Mouse (Mus musculus): ENCODE results near the gene Gm8947. TPM values are rescaled to one million over a fixed set of nuclear protein-coding genes. Genes with fewer than 3 reads are reported as not detected.
"Not testable (repeated sequence)": the region's sequence is repeated elsewhere in the genome, so short reads cannot be mapped to it uniquely, and the experiment has no call there.

Gm8947 gene
- polyA plus RNA-seq, 1 experiment, result not detected

DNA sequence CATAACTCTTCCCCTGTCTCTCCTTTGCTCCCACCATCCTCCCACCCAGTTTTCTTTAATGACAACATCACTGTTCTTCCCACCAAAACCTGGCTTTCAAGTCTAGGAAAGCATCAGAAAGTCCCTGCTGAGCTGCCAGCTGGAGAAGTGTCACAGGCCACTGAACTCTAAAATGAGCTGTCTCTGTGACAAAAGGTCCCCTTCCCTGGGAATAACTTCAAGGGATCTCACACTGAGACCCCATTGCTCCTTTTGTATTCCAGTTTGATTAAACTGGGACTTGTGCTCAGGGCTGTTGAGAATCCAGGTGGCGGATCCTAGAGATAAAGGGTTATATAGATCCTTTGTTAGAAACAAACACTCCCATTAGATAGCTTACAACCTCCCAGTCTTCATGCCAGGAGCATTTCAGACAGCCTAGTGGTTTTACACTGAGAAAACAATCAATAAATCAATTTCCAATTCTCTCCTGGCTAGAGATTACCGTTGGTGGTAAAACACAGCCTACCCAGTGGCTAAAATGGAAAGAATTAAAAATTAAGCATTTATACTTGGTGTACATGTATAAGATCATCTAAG lies 13.6 kb upstream of the Gm8947 start:
- no peak for DNase-seq (ENCODE audit: extremely low spot score in 1 of 2, low spot score in 1 of 2)

DNA sequence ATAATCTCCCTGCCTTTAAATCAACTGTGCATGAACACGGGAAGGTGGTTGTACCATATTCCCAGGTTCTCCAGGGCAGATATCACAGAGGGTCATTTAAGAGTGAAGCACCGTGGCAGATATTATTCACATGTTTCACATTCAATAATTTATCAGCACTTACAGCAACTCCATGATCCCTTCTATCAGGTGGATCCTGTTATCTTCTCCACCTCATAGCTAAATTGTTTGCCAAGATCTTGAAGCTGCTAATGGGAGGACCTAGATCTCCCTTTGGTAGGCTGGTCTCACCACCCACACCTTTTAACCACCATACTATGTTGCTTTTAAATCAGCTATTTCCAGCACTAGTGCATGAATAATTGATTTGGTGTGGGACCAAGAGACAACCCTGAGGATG lies 12.0 kb upstream of the Gm8947 start:
- no peak for DNase-seq (ENCODE audit: extremely low spot score in 1 of 2, low spot score in 1 of 2)

DNA sequence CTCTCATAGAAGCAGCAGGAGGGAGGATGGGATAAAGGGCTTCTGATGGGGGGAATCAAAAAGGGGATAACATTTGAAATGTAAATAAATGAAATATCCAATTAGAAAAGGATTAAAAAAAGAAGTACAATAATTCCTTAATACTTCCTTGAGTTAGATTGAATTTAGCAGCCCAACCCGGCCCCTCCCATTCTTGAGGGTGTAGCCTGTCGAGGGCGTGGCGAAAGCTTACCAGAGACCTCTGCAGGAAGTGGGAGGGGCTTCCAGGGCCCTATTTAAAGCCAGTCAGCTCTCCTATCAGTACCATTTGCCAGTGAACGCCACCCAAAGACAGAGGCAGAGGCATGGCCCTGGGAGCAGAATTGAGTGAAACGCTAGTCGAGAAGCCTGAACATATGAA lies 9.9 kb upstream of the Gm8947 start, which contains the start of gene Gm47985:
Gm47985 (plus strand) TSS at position 272 of the 400 bp plus-strand sequence.
- DNase-seq (ENCODE audit: extremely low spot score in 1 of 2, low spot score in 1 of 2), result not testable (repeated sequence)

DNA sequence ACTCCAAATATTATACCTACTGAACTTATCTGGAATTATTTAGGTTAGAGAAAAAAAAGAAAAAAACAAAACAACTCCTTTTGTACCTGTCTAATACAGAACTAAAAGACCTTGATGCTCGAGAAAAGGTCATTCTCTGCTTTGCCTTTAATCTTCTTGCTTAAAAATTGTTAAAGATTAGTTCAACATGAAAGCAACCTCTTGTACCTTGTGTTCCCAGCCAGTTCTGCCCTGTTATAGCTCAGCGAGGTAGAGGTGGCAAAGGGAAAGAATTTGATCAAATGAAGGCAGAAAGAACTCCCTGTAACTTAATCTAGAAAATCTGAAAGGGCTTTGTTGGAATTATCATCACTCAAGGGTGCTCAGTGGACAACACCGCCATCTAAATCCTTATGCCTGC lies 6.0 kb upstream of the Gm8947 start:
- not testable (repeated sequence) for DNase-seq (ENCODE audit: extremely low spot score in 1 of 2, low spot score in 1 of 2)

DNA sequence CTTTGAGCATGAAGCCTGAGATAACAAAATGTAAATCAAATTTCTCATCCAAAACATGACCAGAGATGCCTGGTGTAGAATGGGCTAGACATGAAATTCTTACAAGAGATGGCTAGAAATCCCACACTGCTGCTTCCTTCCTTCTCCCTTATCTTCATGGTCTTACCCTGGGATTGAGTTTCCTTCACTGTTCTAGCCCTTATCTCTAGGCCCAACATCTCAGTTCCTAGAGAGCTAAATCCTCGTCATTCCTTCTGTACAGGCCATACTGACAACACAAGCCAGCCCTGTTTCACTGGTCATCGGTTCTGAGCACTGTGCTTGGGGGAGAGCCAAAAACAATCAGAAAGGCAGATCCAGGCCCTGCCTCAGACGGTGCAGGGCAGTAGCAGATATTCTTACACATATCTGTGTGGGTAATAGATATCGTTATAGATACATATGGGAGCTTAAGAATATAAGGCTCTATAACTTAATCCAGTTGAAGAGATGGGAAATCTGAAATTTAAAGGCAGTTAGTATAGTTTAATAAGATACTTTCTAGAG lies 5.2 kb upstream of the Gm8947 start:
- DNase-seq (ENCODE audit: extremely low spot score in 1 of 2, low spot score in 1 of 2), result not testable (repeated sequence)

DNA sequence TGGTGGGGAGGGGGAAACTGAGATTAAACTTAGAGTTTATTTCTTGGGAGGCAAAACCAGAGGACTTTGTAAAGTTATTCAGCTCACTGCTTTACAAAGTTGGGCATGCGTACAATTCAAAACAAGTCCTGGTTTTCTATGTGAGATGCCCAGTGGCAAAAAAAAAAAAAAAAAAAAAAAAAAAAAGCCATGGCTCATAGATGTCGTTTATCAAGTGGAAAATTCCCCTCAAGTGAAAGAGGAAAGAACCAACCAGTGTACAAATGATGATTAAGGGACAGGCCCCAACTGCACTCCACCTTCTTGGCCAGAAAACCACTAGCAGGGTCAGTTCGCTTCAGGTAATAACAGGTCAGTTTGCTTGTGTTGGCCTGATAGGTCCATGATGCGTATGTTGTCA lies 3.7 kb upstream of the Gm8947 start:
- no peak for DNase-seq (ENCODE audit: extremely low spot score in 1 of 2, low spot score in 1 of 2)

DNA sequence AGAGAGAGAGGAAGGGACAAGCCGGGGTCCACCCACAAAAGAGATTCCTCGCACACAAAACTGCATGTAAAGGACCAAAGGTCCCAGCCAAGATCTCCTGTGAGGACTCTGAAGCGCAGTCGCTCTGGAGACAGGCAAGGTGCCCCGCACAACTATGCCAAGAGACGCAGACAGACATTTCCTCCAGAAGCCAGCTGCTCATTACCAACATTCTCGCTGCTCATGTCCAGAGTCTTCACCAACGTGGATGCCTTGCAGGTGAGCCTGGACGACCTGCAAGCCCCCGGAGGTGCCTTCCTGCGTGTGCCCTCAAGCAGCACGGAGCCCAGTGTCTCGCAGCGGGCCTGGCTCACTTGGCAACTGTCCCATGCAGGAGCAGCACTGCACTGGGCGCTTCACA lies 563 bp downstream of the Gm8947 start:
- DNase-seq (ENCODE audit: extremely low spot score in 1 of 2, low spot score in 1 of 2), result not testable (repeated sequence)

DNA sequence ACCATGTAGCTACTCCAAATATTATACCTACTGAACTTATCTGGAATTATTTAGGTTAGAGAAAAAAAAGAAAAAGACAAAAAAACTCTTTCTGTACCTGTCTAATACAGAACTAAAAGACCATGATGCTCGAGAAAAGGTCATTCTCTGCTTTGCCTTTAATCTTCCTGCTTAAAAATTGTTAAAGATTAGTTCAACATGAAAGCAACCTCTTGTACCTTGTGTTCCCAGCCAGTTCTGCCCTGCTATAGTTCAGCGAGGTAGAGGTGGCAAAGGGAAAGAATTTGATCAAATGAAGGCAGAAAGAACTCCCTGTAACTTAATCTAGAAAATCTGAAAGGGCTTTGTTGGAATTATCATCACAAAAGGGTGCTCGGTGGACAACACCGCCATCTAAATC lies 3.8 kb downstream of the Gm8947 start:
- DNase-seq (ENCODE audit: extremely low spot score in 1 of 2, low spot score in 1 of 2), result not testable (repeated sequence)

DNA sequence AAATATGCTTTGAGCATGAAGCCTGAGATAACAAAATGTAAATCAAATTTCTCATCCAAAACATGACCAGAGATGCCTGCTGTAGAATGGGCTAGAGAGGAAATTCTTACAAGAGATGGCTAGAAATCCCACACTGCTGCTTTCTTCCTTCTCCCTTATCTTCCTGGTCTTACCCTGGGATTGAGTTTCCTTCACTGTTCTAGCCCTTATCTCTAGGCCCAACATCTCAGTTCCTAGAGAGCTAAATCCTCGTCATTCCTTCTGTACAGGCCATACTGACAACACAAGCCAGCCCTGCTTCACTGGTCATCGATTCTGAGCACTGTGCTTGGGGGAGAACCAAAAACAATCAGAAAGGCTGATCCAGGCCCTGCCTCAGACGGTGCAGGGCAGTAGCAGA lies 4.5 kb downstream of the Gm8947 start:
- DNase-seq (ENCODE audit: extremely low spot score in 1 of 2, low spot score in 1 of 2), result not testable (repeated sequence)

DNA sequence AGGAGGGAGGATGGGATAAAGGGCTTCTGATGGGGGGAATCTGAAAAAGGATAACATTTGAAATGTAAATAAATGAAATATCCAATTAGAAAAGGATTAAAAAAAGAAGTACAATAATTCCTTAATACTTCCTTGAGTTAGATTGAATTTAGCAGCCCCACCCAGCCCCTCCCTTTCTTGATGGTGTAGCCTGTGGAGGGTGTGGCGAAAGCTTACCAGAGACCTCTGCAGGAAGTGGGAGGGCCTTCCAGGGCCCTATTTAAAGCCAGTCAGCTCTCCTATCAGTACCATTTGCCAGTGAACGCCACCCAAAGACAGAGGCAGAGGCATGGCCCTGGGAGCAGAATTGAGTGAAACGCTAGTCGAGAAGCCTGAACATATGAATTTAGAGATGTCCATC lies 5.9 kb downstream of the Gm8947 start, which contains the start of gene Gm47995:
Gm47995 (plus strand) TSS at position 329 of the 400 bp plus-strand sequence.
- DNase-seq (ENCODE audit: extremely low spot score in 1 of 2, low spot score in 1 of 2), result not testable (repeated sequence)

DNA sequence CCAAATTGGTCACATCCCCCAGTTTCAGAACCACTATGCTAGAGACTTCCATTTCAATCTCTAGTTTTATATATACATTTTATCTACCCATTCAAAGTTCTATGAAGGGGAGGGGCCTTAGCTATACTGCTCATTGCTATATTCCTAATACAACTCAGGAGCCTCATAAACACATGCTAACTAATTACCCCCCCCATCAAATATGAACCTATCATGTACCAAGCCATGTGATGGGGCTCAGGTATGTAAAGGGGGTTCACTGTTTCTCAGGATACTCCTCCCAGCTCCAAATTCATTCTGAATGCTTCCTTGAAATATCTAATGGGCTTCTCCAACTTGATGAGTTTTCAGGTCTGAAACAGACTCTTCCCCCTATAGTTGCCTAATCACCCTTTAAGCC lies 8.4 kb downstream of the Gm8947 start:
- not testable (repeated sequence) for DNase-seq (ENCODE audit: extremely low spot score in 1 of 2, low spot score in 1 of 2)

DNA sequence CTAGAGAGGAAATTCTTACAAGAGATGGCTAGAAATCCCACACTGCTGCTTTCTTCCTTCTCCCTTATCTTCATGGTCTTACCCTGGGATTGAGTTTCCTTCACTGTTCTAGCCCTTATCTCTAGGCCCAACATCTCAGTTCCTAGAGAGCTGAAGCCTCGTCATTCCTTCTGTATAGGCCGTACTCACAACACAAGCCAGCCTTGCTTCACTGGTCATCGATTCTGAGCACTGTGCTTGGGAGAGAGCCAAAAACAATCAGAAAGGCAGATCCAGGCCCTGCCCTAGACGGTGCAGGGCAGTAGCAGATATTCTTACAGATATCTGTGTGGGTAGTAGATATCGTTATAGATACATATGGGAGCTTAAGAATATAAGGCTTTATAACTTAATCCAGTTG lies 10.6 kb downstream of the Gm8947 start:
- not testable (repeated sequence) for DNase-seq (ENCODE audit: extremely low spot score in 1 of 2, low spot score in 1 of 2)

DNA sequence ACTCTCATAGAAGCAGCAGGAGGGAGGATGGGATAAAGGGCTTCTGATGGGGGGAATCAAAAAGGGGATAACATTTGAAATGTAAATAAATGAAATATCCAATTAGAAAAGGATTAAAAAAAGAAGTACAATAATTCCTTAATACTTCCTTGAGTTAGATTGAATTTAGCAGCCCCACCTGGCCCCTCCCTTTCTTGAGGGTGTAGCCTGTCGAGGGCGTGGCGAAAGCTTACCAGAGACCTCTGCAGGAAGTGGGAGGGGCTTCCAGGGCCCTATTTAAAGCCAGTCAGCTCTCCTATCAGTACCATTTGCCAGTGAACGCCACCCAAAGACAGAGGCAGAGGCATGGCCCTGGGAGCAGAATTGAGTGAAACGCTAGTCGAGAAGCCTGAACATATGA lies 11.6 kb downstream of the Gm8947 start, which contains the start of gene 3110040M04Rik:
3110040M04Rik (plus strand) TSS at position 304 of the 400 bp plus-strand sequence.
- not testable (repeated sequence) for DNase-seq (ENCODE audit: extremely low spot score in 1 of 2, low spot score in 1 of 2)

DNA sequence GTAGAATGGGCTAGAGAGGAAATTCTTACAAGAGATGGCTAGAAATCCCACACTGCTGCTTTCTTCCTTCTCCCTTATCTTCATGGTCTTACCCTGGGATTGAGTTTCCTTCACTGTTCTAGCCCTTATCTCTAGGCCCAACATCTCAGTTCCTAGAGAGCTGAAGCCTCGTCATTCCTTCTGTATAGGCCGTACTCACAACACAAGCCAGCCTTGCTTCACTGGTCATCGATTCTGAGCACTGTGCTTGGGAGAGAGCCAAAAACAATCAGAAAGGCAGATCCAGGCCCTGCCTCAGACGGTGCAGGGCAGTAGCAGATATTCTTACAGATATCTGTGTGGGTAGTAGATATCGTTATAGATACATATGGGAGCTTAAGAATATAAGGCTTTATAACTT lies 16.3 kb downstream of the Gm8947 start:
- DNase-seq (ENCODE audit: extremely low spot score in 1 of 2, low spot score in 1 of 2), result not testable (repeated sequence)

DNA sequence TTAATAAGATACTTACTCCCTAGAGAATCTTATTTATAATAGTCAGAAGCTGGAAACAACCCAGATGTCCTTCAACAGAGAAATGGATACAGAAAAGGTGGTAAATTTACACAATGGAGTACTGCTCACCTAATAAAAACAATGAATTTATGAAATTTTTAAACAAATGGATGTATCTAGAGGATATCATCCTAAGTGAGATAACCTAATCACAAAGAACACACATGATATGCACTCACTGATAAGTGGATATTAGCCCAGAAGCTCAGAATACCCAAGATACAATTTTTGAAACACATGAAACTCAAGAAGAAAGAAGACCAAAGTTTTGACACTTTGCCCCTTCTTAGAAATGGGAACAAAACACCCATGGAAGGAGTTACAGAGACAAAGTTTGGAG lies 16.8 kb downstream of the Gm8947 start:
- DNase-seq (ENCODE audit: extremely low spot score in 1 of 2, low spot score in 1 of 2), result not testable (repeated sequence)

DNA sequence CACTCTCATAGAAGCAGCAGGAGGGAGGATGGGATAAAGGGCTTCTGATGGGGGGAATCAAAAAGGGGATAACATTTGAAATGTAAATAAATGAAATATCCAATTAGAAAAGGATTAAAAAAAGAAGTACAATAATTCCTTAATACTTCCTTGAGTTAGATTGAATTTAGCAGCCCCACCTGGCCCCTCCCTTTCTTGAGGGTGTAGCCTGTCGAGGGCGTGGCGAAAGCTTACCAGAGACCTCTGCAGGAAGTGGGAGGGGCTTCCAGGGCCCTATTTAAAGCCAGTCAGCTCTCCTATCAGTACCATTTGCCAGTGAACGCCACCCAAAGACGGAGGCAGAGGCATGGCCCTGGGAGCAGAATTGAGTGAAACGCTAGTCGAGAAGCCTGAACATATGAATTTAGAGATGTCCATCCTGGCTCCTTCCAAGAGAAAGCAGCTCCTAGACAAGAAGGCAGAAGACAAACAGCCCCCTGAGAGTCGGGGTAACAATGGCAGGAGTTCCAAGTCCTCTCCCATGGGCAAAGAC lies 17.7 kb downstream of the Gm8947 start, which contains the start of gene Gm47996:
Gm47996 (plus strand) TSS at position 308 of the 532 bp plus-strand sequence.
- not testable (repeated sequence) for DNase-seq (ENCODE audit: extremely low spot score in 1 of 2, low spot score in 1 of 2)

DNA sequence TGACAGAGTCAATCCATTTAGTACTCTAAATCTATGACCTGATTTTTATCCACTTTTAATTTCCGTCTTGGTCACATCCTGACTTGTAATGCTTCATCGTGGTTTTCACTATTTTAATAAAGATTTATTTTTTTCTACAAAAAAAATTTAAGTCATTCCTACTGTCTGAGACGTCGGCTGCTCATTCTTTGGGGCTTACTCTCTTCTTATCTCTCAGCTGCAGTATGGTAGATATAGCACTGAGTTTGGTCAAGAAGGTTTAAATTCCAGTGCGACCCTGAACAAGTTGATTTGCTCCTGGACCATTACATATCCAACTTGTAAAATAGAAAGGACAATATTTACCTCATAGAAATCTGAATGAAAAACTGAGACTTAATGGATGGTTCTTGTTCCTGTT lies 19.5 kb downstream of the Gm8947 start:
- not testable (repeated sequence) for DNase-seq (ENCODE audit: extremely low spot score in 1 of 2, low spot score in 1 of 2)

DNA sequence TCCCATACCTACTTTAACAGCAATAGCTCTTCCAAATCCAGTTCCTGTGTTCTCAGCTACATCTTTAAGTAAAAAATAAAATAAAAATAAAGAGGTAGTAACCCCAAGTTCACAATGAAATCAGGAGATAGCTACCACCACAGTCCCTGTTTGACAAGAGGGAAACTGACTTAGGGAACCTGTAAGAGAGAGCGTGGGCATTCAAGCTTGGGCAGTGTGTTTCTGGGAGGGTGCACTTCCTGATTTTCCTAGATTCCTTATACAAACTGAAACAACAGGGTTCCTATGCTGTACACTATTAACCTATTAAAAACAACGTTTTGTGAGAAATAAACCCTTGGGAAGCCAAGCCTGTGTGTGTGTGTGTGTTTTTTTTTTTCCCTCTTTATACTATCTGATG lies 22.7 kb downstream of the Gm8947 start:
- DNase-seq (ENCODE audit: extremely low spot score in 1 of 2, low spot score in 1 of 2), result no peak

DNA sequence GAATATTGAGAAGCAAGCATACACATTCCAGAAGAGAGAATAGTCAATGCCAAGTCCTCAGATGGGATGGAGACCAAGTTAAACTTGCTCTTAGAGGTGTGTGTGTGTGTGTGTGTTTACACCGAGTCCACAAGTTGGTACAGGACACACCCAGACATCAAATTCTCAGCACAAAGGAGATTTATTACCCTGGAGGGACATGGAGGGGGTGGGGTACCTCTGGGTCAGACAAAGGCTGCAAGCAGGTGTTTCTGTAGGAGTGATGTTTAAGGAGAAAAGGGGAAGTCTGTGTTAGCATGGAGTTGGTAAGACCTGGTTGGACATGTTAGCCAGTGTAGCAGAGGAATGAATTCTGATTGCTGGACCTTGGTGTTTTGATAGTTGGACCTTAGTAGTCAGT lies 23.8 kb downstream of the Gm8947 start:
- DNase-seq (ENCODE audit: extremely low spot score in 1 of 2, low spot score in 1 of 2), result no peak

DNA sequence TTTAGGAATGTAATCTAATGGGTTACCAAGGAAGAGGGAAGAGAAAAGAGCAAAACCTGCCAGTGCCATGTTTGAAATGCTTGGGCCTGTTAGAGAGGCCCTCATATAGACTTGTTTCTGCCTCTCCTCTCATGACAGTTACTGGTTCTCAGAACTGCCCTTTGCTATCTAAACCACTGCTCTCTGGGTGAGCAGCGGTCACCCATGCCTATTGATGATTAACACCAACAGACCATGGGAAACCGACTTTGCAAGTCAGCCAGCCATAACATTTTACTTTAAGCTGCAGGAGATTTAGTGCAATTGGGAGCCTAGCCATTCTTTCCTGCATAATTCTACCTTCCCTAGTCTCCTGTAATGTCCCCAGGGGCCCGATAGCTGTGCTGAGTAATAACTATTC lies 24.2 kb downstream of the Gm8947 start:
- DNase-seq (ENCODE audit: extremely low spot score in 1 of 2, low spot score in 1 of 2), result no peak

DNA sequence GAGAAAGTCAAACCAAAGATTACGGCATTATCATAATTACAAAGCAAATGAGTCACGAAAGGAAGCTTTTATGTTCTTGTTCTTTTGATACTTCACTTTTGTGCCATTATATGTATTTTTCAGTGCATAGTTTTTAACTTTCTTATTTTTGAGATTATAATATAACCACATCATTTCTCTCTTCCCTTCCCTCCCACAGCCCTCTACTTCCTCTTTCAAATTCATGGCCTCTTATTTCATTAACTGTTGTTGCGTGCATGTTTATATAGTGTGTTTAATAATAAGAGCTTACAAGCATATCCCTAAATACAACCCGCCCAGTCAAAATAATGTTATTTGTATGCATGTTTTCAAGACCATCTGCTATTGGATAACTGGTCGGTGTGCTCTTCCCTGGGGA lies 26.9 kb downstream of the Gm8947 start:
- DNase-seq (ENCODE audit: extremely low spot score in 1 of 2, low spot score in 1 of 2), result no peak

DNA sequence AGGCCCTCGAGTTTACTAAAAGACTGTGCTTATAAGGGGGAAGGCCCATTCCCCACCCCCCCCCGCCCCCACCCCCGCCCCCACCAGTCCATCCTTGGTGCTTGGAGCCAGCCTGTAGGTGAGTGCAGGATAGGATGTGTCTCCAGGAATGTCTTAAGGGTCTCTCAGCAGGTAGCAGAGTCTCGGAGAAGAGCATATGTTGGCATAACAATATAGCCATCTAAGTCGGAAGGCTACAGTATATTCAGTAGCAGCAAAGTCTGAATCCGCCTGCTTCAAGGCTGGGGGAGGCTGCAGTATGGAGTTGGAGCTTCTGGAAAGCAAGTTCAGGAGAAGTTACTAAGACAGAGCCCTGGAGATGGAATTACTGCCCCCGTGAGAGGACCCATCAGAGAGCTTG lies 27.9 kb downstream of the Gm8947 start:
- no peak for DNase-seq (ENCODE audit: extremely low spot score in 1 of 2, low spot score in 1 of 2)
